Mouse (Mus musculus): ENCODE data around the gene Tnc. TPM values are rescaled to one million over a fixed set of nuclear protein-coding genes. Genes with fewer than 3 reads are reported as not detected.
A peak's percentile ranks its signal among the peaks of the same experiment; 100 is the strongest.
"Not testable (repeated sequence)": the region's sequence is repeated elsewhere in the genome, so short reads cannot be mapped to it uniquely, and the experiment has no call there.

Tnc gene
- polyA plus RNA-seq, 1 experiment from 2014 or later = 4.5 TPM

GRCm38 (mm10) chr4:63969891-63970290 lies 76.9 kb downstream of the Tnc start:
- Histone ChIP-seq H3K27me3 (ENCODE audit: control insufficient read depth, insufficient read depth, low read length) (no peaks in the 10 kb centered on the region), H3K4me3 (ENCODE audit: low read depth, low read length) (no peak overlapping the region), H3K9me3 (ENCODE audit: control insufficient read depth, low read length) (no peaks in the 10 kb centered on the region), H3K27ac (ENCODE audit: low read depth, low read length) (no peak overlapping the region), H3K9ac (ENCODE audit: low read depth, low read length) (no peak overlapping the region), H3K4me1 (replicated peaks; ENCODE audit: control insufficient read depth, insufficient read depth, low read length) (no peaks in the 10 kb centered on the region), H3K4me2 (replicated peaks; ENCODE audit: low read depth, low read length) (no peak overlapping the region), H3K36me3 (ENCODE audit: control insufficient read depth, insufficient read depth, low read length) (no peaks in the 10 kb centered on the region)
- ATAC-seq (ENCODE audit: low FRiP score) (no peak), DNase-seq (ENCODE audit: low spot score) (no peak)
- 88% methylated on average over 3 of the region's 3 CpGs for WGBS

GRCm38 (mm10) chr4:63963410-63963809 lies 83.4 kb downstream of the Tnc start:
- Histone ChIP-seq H3K4me1 (replicated peaks; ENCODE audit: control insufficient read depth, insufficient read depth, low read length) (no peaks in the 10 kb centered on the region), H3K27ac (ENCODE audit: low read depth, low read length) (no peak overlapping the region), H3K4me3 (ENCODE audit: low read depth, low read length) (no peak overlapping the region), H3K36me3 (ENCODE audit: control insufficient read depth, insufficient read depth, low read length) (no peaks in the 10 kb centered on the region), H3K9me3 (ENCODE audit: control insufficient read depth, low read length) (no peaks in the 10 kb centered on the region), H3K4me2 (replicated peaks; ENCODE audit: low read depth, low read length) (no peak overlapping the region), H3K9ac (ENCODE audit: low read depth, low read length) (no peak overlapping the region), H3K27me3 (ENCODE audit: control insufficient read depth, insufficient read depth, low read length) (no peaks in the 10 kb centered on the region)
- DNase-seq (ENCODE audit: low spot score) (no peak), ATAC-seq (ENCODE audit: low FRiP score) (no peak)
- 82% methylated on average over 1 of the region's 1 CpGs for WGBS

- no peak for ATAC-seq (ENCODE audit: low FRiP score)
- no peak overlapping the region for H3K4me3 ChIP-seq (ENCODE audit: low read depth, low read length)
- WGBS = 93% methylated on average over 5 of the region's 5 CpGs
- H3K36me3 ChIP-seq (ENCODE audit: control insufficient read depth, insufficient read depth, low read length) = no peaks in the 10 kb centered on the region
- no peak overlapping the region for H3K4me2 ChIP-seq (replicated peaks; ENCODE audit: low read depth, low read length)
- H3K9ac ChIP-seq (ENCODE audit: low read depth, low read length) = no peak overlapping the region
- no peak for DNase-seq (ENCODE audit: low spot score)
- H3K27me3 ChIP-seq (ENCODE audit: control insufficient read depth, insufficient read depth, low read length) = no peaks in the 10 kb centered on the region
- H3K27ac ChIP-seq (ENCODE audit: low read depth, low read length) = no peak overlapping the region
- H3K4me1 ChIP-seq (replicated peaks; ENCODE audit: control insufficient read depth, insufficient read depth, low read length) = no peaks in the 10 kb centered on the region
- H3K9me3 ChIP-seq (ENCODE audit: control insufficient read depth, low read length) = no peaks in the 10 kb centered on the region
These were observed 84.9 kb downstream of the Tnc start for GRCm38 (mm10) chr4:63961858-63962468.

- H3K4me2 ChIP-seq (replicated peaks; ENCODE audit: low read depth, low read length) = no peak overlapping the region
- no peak overlapping the region for H3K4me3 ChIP-seq (ENCODE audit: low read depth, low read length)
- no peaks in the 10 kb centered on the region for H3K4me1 ChIP-seq (replicated peaks; ENCODE audit: control insufficient read depth, insufficient read depth, low read length)
- H3K9ac ChIP-seq (ENCODE audit: low read depth, low read length) = no peak overlapping the region
- H3K27ac ChIP-seq (ENCODE audit: low read depth, low read length) = no peak overlapping the region
- ATAC-seq (ENCODE audit: low FRiP score) (no peak), DNase-seq (ENCODE audit: low spot score) (no peak)
- no peaks in the 10 kb centered on the region for H3K36me3 ChIP-seq (ENCODE audit: control insufficient read depth, insufficient read depth, low read length)
- 82% methylated on average over 4 of the region's 4 CpGs for WGBS
- no peaks in the 10 kb centered on the region for H3K9me3 ChIP-seq (ENCODE audit: control insufficient read depth, low read length)
- no peaks in the 10 kb centered on the region for H3K27me3 ChIP-seq (ENCODE audit: control insufficient read depth, insufficient read depth, low read length)
These were observed 88.2 kb downstream of the Tnc start for GRCm38 (mm10) chr4:63958601-63959000.

GRCm38 (mm10) chr4:63950054-63950453 lies 96.8 kb downstream of the Tnc start:
- no peak overlapping the region for H3K4me2 ChIP-seq (replicated peaks; ENCODE audit: low read depth, low read length)
- no peaks in the 10 kb centered on the region for H3K36me3 ChIP-seq (ENCODE audit: control insufficient read depth, insufficient read depth, low read length)
- H3K4me3 ChIP-seq (ENCODE audit: low read depth, low read length) = no peak overlapping the region
- no peak overlapping the region for H3K9ac ChIP-seq (ENCODE audit: low read depth, low read length)
- no peak for DNase-seq (ENCODE audit: low spot score)
- no peak for ATAC-seq (ENCODE audit: low FRiP score)
- no peak overlapping the region for H3K27ac ChIP-seq (ENCODE audit: low read depth, low read length)
- H3K9me3 ChIP-seq (ENCODE audit: control insufficient read depth, low read length) = no peaks in the 10 kb centered on the region
- no peaks in the 10 kb centered on the region for H3K4me1 ChIP-seq (replicated peaks; ENCODE audit: control insufficient read depth, insufficient read depth, low read length)
- 86% methylated on average over 9 of the region's 9 CpGs for WGBS
- no peaks in the 10 kb centered on the region for H3K27me3 ChIP-seq (ENCODE audit: control insufficient read depth, insufficient read depth, low read length)

- not testable (repeated sequence) for H3K36me3 ChIP-seq (ENCODE audit: control insufficient read depth, insufficient read depth, low read length); DNase-seq (ENCODE audit: low spot score); H3K4me2 ChIP-seq (replicated peaks; ENCODE audit: low read depth, low read length); H3K27ac ChIP-seq (ENCODE audit: low read depth, low read length); H3K27me3 ChIP-seq (ENCODE audit: control insufficient read depth, insufficient read depth, low read length); H3K4me1 ChIP-seq (replicated peaks; ENCODE audit: control insufficient read depth, insufficient read depth, low read length); H3K9ac ChIP-seq (ENCODE audit: low read depth, low read length); H3K4me3 ChIP-seq (ENCODE audit: low read depth, low read length); H3K9me3 ChIP-seq (ENCODE audit: control insufficient read depth, low read length)
- ATAC-seq (ENCODE audit: low FRiP score) = 0 out of 2 replicates have a peak, but pooled peaks have one; percentile 6
- WGBS = 90% methylated on average over 5 of the region's 5 CpGs
These were observed 98.1 kb downstream of the Tnc start for GRCm38 (mm10) chr4:63948688-63949073.

GRCm38 (mm10) chr4:63948066-63948687 lies 98.6 kb downstream of the Tnc start:
- DNase-seq (ENCODE audit: low spot score) (peak; percentile 77), ATAC-seq (ENCODE audit: low FRiP score) (peak; percentile 74)
- no peak overlapping the region for H3K9ac ChIP-seq (ENCODE audit: low read depth, low read length)
- H3K4me1 ChIP-seq (replicated peaks; ENCODE audit: control insufficient read depth, insufficient read depth, low read length) = no peaks in the 10 kb centered on the region
- no peak overlapping the region for H3K4me3 ChIP-seq (ENCODE audit: low read depth, low read length)
- WGBS = 43% methylated on average over 12 of the region's 12 CpGs
- H3K27ac ChIP-seq (ENCODE audit: low read depth, low read length) = no peak overlapping the region
- no peaks in the 10 kb centered on the region for H3K36me3 ChIP-seq (ENCODE audit: control insufficient read depth, insufficient read depth, low read length)
- H3K9me3 ChIP-seq (ENCODE audit: control insufficient read depth, low read length) = no peaks in the 10 kb centered on the region
- no peaks in the 10 kb centered on the region for H3K27me3 ChIP-seq (ENCODE audit: control insufficient read depth, insufficient read depth, low read length)
- H3K4me2 ChIP-seq (replicated peaks; ENCODE audit: low read depth, low read length) = no peak overlapping the region

- no peak for DNase-seq (ENCODE audit: low spot score)
- no peaks in the 10 kb centered on the region for H3K27me3 ChIP-seq (ENCODE audit: control insufficient read depth, insufficient read depth, low read length)
These were observed 103.0 kb downstream of the Tnc start for GRCm38 (mm10) chr4:63943813-63944212.

GRCm38 (mm10) chr4:63942875-63943274 lies 103.9 kb downstream of the Tnc start:
- no peak overlapping the region for H3K4me2 ChIP-seq (replicated peaks; ENCODE audit: low read depth, low read length)
- no peaks in the 10 kb centered on the region for H3K4me1 ChIP-seq (replicated peaks; ENCODE audit: control insufficient read depth, insufficient read depth, low read length)
- H3K9me3 ChIP-seq (ENCODE audit: control insufficient read depth, low read length) = no peaks in the 10 kb centered on the region
- no peaks in the 10 kb centered on the region for H3K36me3 ChIP-seq (ENCODE audit: control insufficient read depth, insufficient read depth, low read length)
- H3K9ac ChIP-seq (ENCODE audit: low read depth, low read length) = no peak overlapping the region
- DNase-seq (ENCODE audit: low spot score) (no peak), ATAC-seq (ENCODE audit: low FRiP score) (no peak)
- no peaks in the 10 kb centered on the region for H3K27me3 ChIP-seq (ENCODE audit: control insufficient read depth, insufficient read depth, low read length)
- H3K4me3 ChIP-seq (ENCODE audit: low read depth, low read length) = no peak overlapping the region
- H3K27ac ChIP-seq (ENCODE audit: low read depth, low read length) = no peak overlapping the region
- WGBS = 92% methylated on average over 3 of the region's 3 CpGs

More at GRCm38 (mm10) chr4:63943813-63944212, 103.0 kb downstream of the Tnc start:
- Histone ChIP-seq H3K36me3 (ENCODE audit: control insufficient read depth, insufficient read depth, low read length) (no peaks in the 10 kb centered on the region), H3K9me3 (ENCODE audit: control insufficient read depth, low read length) (no peaks in the 10 kb centered on the region), H3K4me3 (ENCODE audit: low read depth, low read length) (no peak overlapping the region), H3K9ac (ENCODE audit: low read depth, low read length) (no peak overlapping the region), H3K27ac (ENCODE audit: low read depth, low read length) (no peak overlapping the region), H3K4me1 (replicated peaks; ENCODE audit: control insufficient read depth, insufficient read depth, low read length) (no peaks in the 10 kb centered on the region), H3K4me2 (replicated peaks; ENCODE audit: low read depth, low read length) (no peak overlapping the region)
- ATAC-seq (ENCODE audit: low FRiP score) = no peak
- WGBS = 68% methylated on average over 5 of the region's 5 CpGs

All from hindbrain, embryonic 11.5 days (tissue).